Mouse (Mus musculus): ENCODE measurements around the gene Celf2.

Celf2 gene

GRCm38 (mm10) chr2:7080086-7080485 is 429.3 kb downstream of the Celf2 start:
- DNase-seq, result no peak

GRCm38 (mm10) chr2:7079390-7079789 is 430.0 kb downstream of the Celf2 start:
- no peak for DNase-seq

- no peak for DNase-seq
Observed at GRCm38 (mm10) chr2:7073730-7074129, 435.6 kb downstream of the Celf2 start.

- no peak for DNase-seq
Observed at GRCm38 (mm10) chr2:7072344-7073265, 436.8 kb downstream of the Celf2 start.

GRCm38 (mm10) chr2:7069458-7069857 is 439.9 kb downstream of the Celf2 start:
- no peak for DNase-seq

- no peak for DNase-seq
Observed at GRCm38 (mm10) chr2:7068281-7068680, 441.1 kb downstream of the Celf2 start.

- peak; percentile 58 for DNase-seq
Observed at GRCm38 (mm10) chr2:7063574-7064192, 445.7 kb downstream of the Celf2 start.

GRCm38 (mm10) chr2:7060490-7061105 is 448.8 kb downstream of the Celf2 start:
- DNase-seq, result no peak

- DNase-seq, result no peak
Observed at GRCm38 (mm10) chr2:7056401-7056800, 453.0 kb downstream of the Celf2 start.

GRCm38 (mm10) chr2:7055958-7056357 is 453.4 kb downstream of the Celf2 start:
- DNase-seq, result no peak

- no peak for DNase-seq
Observed at GRCm38 (mm10) chr2:7051090-7051489, 458.3 kb downstream of the Celf2 start.

- no peak for DNase-seq
Observed at GRCm38 (mm10) chr2:7046155-7046554, 463.2 kb downstream of the Celf2 start.

- DNase-seq, result no peak
Observed at GRCm38 (mm10) chr2:7045531-7045930, 463.8 kb downstream of the Celf2 start.

GRCm38 (mm10) chr2:7043770-7044459 is 465.4 kb downstream of the Celf2 start:
- no peak for DNase-seq

- no peak for DNase-seq
Observed at GRCm38 (mm10) chr2:7040940-7041339, 468.4 kb downstream of the Celf2 start.

- DNase-seq, result peak; percentile 64
Observed at GRCm38 (mm10) chr2:7038991-7039390, 470.4 kb downstream of the Celf2 start.

GRCm38 (mm10) chr2:7031389-7031788 is 478.0 kb downstream of the Celf2 start:
- no peak for DNase-seq

GRCm38 (mm10) chr2:7026737-7027136 is 482.6 kb downstream of the Celf2 start:
- DNase-seq, result no peak

- no peak for DNase-seq
Observed at GRCm38 (mm10) chr2:7025594-7025993, 483.8 kb downstream of the Celf2 start.

- DNase-seq, result no peak
Observed at GRCm38 (mm10) chr2:7022184-7022583, 487.2 kb downstream of the Celf2 start.

- no peak for DNase-seq
Observed at GRCm38 (mm10) chr2:7017384-7018113, 491.8 kb downstream of the Celf2 start.

GRCm38 (mm10) chr2:7013126-7013525 is 496.2 kb downstream of the Celf2 start:
- no peak for DNase-seq
